Mouse (Mus musculus): ENCODE measurements around the gene Hmces. TPM values are rescaled to one million over a fixed set of nuclear protein-coding genes. Genes with fewer than 3 reads are reported as not detected.

Gene Hmces
- polyA plus RNA-seq (2015; fragmentation: Nextera tagmentation; extraction: Ambion mirVana) = 14.9 and 17.5 TPM in 2 replicates

DNA sequence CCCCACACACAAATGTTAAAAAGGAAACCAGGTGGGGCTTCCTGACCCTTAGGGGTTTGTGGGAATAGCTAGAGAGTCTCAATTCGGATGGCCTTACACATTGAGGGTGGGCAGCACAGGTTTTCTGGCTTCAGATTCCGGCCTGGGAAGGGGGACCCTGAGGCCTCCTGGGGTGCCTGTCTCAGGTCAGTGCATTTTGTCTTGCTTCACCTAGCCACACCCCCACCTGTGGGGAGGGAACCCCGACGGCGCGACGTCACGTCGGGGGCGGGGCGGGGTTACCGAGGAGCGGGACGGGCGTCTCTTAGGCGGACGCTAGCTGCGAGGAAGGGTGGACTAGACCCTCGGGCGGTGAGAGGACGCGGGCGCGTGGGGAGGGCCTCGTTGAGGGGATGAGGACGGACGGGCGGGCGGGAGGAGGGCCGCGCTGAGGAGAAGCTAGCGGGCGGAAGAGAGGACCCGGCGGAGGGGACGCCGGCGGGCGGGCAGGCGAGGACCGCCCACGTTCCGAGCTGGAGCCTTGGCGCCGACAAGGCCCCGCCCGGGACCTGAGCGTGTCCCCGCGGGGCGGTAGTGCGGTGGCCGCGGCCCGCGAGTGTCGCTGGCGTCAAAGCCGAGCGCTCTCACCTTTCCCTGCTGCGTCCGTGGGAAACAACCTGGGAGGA, at the start of gene Hmces:
Gene Hmces (plus strand): TSS at position 275 of the 665 bp plus-strand sequence.
- Histone ChIP-seq H3K4me3 (ENCODE audit: low read depth, low read length) (peak within 1 kb of the TSS; percentile 92), H3K36me3 (ENCODE audit: control insufficient read depth, insufficient read depth) (peaks cover 35% of the 10 kb centered on the region), H3K4me1 (ENCODE audit: control insufficient read depth, low read depth, low read length) (peaks cover 14% of the 10 kb centered on the region), H3K9ac (ENCODE audit: low read depth, low read length) (peak within 1 kb of the TSS; percentile 93), H3K27ac (ENCODE audit: low read length) (peak within 1 kb of the TSS; percentile 84), H3K27me3 (ENCODE audit: control insufficient read depth, insufficient read depth, low read depth, low read length) (no peaks in the 10 kb centered on the region), H3K9me3 (replicated peaks; ENCODE audit: control insufficient read depth, low read length) (no peaks in the 10 kb centered on the region), H3K4me2 (ENCODE audit: low read depth, low read length) (peak within 1 kb of the TSS; percentile 99)
- WGBS (ENCODE audit: insufficient replicate concordance) = 2% methylated on average over 62 of the region's 62 CpGs
- ATAC-seq (ENCODE audit: low read depth) = peak; percentile 91

GRCm38 (mm10) chr6:87866211-87866610, 47.5 kb upstream of the Hmces start:
- no peak overlapping the region for H3K4me3 ChIP-seq (ENCODE audit: low read depth, low read length)
- 71% methylated on average over 6 of the region's 6 CpGs for WGBS (ENCODE audit: insufficient replicate concordance)
- H3K36me3 ChIP-seq (ENCODE audit: control insufficient read depth, insufficient read depth) = no peaks in the 10 kb centered on the region
- no peak overlapping the region for H3K4me2 ChIP-seq (ENCODE audit: low read depth, low read length)
- ATAC-seq (ENCODE audit: low read depth) = peak; percentile 49; the same call in 1 of the 2 replicates
- H3K27me3 ChIP-seq (ENCODE audit: control insufficient read depth, insufficient read depth, low read depth, low read length) = no peaks in the 10 kb centered on the region
- H3K27ac ChIP-seq (ENCODE audit: low read length) = peak overlapping the region; percentile 3; the same call in 1 of the 2 replicates
- no peaks in the 10 kb centered on the region for H3K9me3 ChIP-seq (replicated peaks; ENCODE audit: control insufficient read depth, low read length)
- H3K4me1 ChIP-seq (ENCODE audit: control insufficient read depth, low read depth, low read length) = peaks cover 38% of the 10 kb centered on the region
- H3K9ac ChIP-seq (ENCODE audit: low read depth, low read length) = no peak overlapping the region

DNA sequence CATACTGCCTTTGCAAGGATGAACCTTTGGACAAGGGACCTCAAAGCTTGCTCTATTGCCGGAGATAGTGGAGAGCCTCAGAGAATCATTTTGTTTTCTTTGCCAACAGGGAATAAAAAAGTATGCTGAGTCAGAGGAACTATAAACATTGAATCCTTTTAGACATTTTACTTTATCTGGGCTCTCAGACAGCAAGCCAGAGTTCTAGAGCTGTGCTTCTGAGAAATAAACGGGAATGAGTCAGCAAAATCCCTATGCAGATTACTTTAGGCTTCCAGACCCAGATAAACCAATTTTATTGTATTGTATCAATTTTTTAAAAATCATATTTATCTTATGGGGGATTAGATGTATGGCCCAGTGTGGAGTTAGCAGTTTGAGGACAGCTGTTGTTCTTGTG, 46.5 kb upstream of the Hmces start:
- H3K9me3 ChIP-seq (replicated peaks; ENCODE audit: control insufficient read depth, low read length) = no peaks in the 10 kb centered on the region
- ATAC-seq (ENCODE audit: low read depth) = peak; percentile 20; the same call in 1 of the 2 replicates
- H3K4me2 ChIP-seq (ENCODE audit: low read depth, low read length) = no peak overlapping the region
- H3K4me1 ChIP-seq (ENCODE audit: control insufficient read depth, low read depth, low read length) = peaks cover 38% of the 10 kb centered on the region
- H3K4me3 ChIP-seq (ENCODE audit: low read depth, low read length) = no peak overlapping the region
- H3K36me3 ChIP-seq (ENCODE audit: control insufficient read depth, insufficient read depth) = no peaks in the 10 kb centered on the region
- H3K9ac ChIP-seq (ENCODE audit: low read depth, low read length) = no peak overlapping the region
- H3K27me3 ChIP-seq (ENCODE audit: control insufficient read depth, insufficient read depth, low read depth, low read length) = no peaks in the 10 kb centered on the region
- H3K27ac ChIP-seq (ENCODE audit: low read length) = peak overlapping the region; percentile 61
- WGBS (ENCODE audit: insufficient replicate concordance) = 19% methylated on average over 2 of the region's 2 CpGs

DNA sequence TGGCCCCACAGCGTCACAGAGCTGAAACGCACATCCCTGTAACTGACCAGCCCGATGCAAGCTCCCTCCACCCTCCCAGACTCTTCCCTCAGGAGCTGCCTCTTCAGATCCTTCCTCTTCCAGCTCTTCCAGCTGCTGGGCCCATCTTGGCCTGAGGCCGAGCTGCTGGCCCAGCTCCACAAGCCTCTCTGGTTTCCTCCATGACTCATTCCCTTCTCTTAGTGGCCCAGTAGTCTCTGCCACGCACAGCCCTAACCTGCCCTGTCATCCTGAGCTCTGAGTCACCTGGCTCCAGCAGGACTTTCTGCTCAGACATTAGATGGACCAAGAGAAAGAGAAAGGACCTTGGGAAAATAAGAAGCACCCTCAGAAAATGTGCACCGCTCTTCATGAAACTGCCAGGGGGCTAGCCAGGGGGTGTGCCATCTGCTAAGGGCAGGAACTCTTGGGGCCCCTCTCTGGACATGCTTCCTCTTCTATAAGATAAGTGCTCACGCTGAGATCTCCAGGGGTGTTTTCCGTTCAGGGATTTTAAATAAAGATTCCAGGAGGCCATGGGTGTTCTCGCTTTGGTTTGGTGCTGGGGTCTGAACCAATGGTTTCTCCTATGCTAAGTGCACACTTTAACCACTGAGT, 44.7 kb upstream of the Hmces start:
- no peaks in the 10 kb centered on the region for H3K9me3 ChIP-seq (replicated peaks; ENCODE audit: control insufficient read depth, low read length)
- peak; percentile 37; the same call in 1 of the 2 replicates for ATAC-seq (ENCODE audit: low read depth)
- H3K27me3 ChIP-seq (ENCODE audit: control insufficient read depth, insufficient read depth, low read depth, low read length) = no peaks in the 10 kb centered on the region
- 41% methylated on average over 9 of the region's 9 CpGs for WGBS (ENCODE audit: insufficient replicate concordance)
- peak overlapping the region; percentile 24; the same call in 1 of the 2 replicates for H3K27ac ChIP-seq (ENCODE audit: low read length)
- no peak overlapping the region for H3K9ac ChIP-seq (ENCODE audit: low read depth, low read length)
- no peak overlapping the region for H3K4me2 ChIP-seq (ENCODE audit: low read depth, low read length)
- H3K4me1 ChIP-seq (ENCODE audit: control insufficient read depth, low read depth, low read length) = peaks cover 38% of the 10 kb centered on the region
- H3K4me3 ChIP-seq (ENCODE audit: low read depth, low read length) = no peak overlapping the region
- no peaks in the 10 kb centered on the region for H3K36me3 ChIP-seq (ENCODE audit: control insufficient read depth, insufficient read depth)

DNA sequence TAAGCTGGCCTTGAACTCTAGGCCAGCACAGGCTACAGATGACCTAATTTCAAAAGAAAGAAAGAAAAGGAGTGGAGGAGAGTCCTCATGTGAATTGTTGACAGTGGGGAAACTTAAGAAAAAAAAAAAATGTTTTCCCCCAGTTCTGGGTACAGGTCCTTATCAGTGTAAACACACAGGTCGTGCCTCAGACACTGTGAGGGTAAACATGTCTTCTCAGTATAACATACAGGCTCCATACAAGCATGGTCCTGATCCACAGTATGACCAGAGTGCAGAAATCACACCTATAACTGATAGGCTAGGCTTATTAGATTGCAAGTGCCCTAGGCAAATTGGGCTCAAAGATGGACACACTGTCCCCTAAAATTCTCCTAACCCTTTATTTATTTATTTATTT, 43.3 kb upstream of the Hmces start:
- WGBS (ENCODE audit: insufficient replicate concordance) = 8% methylated on average over 1 of the region's 1 CpGs
- Histone ChIP-seq H3K4me2 (ENCODE audit: low read depth, low read length) (no peak overlapping the region), H3K4me1 (ENCODE audit: control insufficient read depth, low read depth, low read length) (peaks cover 38% of the 10 kb centered on the region), H3K4me3 (ENCODE audit: low read depth, low read length) (no peak overlapping the region), H3K9ac (ENCODE audit: low read depth, low read length) (no peak overlapping the region), H3K9me3 (replicated peaks; ENCODE audit: control insufficient read depth, low read length) (no peaks in the 10 kb centered on the region), H3K27ac (ENCODE audit: low read length) (no peak overlapping the region), H3K27me3 (ENCODE audit: control insufficient read depth, insufficient read depth, low read depth, low read length) (no peaks in the 10 kb centered on the region), H3K36me3 (ENCODE audit: control insufficient read depth, insufficient read depth) (no peaks in the 10 kb centered on the region)
- peak; percentile 72 for ATAC-seq (ENCODE audit: low read depth)

DNA sequence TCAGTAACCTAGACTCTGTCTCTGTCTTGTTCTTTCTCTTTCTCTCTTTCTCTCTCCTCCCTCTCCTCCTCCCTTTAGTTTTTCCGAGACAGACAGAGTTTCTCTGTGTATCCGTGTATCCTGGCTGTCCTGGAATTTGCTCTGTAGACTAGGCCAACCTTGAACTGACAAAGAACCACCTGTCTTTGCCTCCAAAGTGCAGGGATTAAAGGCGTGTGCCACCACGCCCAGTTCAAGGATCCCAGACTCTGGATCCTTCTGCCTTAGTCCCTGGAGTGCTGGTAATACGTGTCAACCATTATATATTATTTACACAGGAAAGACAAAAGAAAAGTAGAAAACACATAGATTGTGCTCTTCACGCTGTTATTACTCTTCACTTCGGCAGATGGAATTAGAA, 42.5 kb upstream of the Hmces start:
- no peak overlapping the region for H3K4me3 ChIP-seq (ENCODE audit: low read depth, low read length)
- no peak overlapping the region for H3K9ac ChIP-seq (ENCODE audit: low read depth, low read length)
- no peak overlapping the region for H3K27ac ChIP-seq (ENCODE audit: low read length)
- WGBS (ENCODE audit: insufficient replicate concordance) = 72% methylated on average over 7 of the region's 7 CpGs
- no peaks in the 10 kb centered on the region for H3K9me3 ChIP-seq (replicated peaks; ENCODE audit: control insufficient read depth, low read length)
- H3K27me3 ChIP-seq (ENCODE audit: control insufficient read depth, insufficient read depth, low read depth, low read length) = no peaks in the 10 kb centered on the region
- no peak overlapping the region for H3K4me2 ChIP-seq (ENCODE audit: low read depth, low read length)
- H3K4me1 ChIP-seq (ENCODE audit: control insufficient read depth, low read depth, low read length) = peaks cover 40% of the 10 kb centered on the region
- no peak for ATAC-seq (ENCODE audit: low read depth)
- H3K36me3 ChIP-seq (ENCODE audit: control insufficient read depth, insufficient read depth) = no peaks in the 10 kb centered on the region

DNA sequence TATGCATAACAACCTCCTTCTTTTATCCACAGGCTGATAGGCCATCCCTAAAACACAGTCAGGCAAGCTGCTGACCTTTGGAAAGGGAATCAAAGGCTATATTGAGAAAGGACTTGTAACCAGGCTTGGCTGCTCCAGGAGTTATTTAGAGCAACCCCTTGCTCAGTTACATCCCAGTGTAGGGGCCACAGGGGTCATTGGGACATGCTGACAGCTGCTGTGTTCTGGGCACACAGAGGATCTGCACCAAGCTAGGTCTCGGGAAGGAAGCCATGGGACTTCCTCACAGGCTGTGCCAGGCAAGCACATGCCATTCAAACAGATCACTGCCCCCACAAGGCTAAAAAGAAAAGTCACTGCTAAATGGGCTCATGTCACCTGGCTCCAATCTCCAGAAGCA, 40.6 kb upstream of the Hmces start:
- no peak overlapping the region for H3K4me2 ChIP-seq (ENCODE audit: low read depth, low read length)
- H3K4me1 ChIP-seq (ENCODE audit: control insufficient read depth, low read depth, low read length) = peaks cover 28% of the 10 kb centered on the region
- peak; percentile 68 for ATAC-seq (ENCODE audit: low read depth)
- H3K27me3 ChIP-seq (ENCODE audit: control insufficient read depth, insufficient read depth, low read depth, low read length) = no peaks in the 10 kb centered on the region
- no peaks in the 10 kb centered on the region for H3K36me3 ChIP-seq (ENCODE audit: control insufficient read depth, insufficient read depth)
- H3K27ac ChIP-seq (ENCODE audit: low read length) = peak overlapping the region; percentile 4; the same call in 1 of the 2 replicates
- WGBS (ENCODE audit: insufficient replicate concordance) = 32% methylated on average over 1 of the region's 1 CpGs
- no peak overlapping the region for H3K4me3 ChIP-seq (ENCODE audit: low read depth, low read length)
- no peak overlapping the region for H3K9ac ChIP-seq (ENCODE audit: low read depth, low read length)
- H3K9me3 ChIP-seq (replicated peaks; ENCODE audit: control insufficient read depth, low read length) = no peaks in the 10 kb centered on the region

- 61% methylated on average over 2 of the region's 2 CpGs for WGBS (ENCODE audit: insufficient replicate concordance)
- no peak for ATAC-seq (ENCODE audit: low read depth)
- no peaks in the 10 kb centered on the region for H3K9me3 ChIP-seq (replicated peaks; ENCODE audit: control insufficient read depth, low read length)
- H3K4me1 ChIP-seq (ENCODE audit: control insufficient read depth, low read depth, low read length) = peaks cover 20% of the 10 kb centered on the region
- H3K4me2 ChIP-seq (ENCODE audit: low read depth, low read length) = no peak overlapping the region
- H3K4me3 ChIP-seq (ENCODE audit: low read depth, low read length) = no peak overlapping the region
- no peaks in the 10 kb centered on the region for H3K36me3 ChIP-seq (ENCODE audit: control insufficient read depth, insufficient read depth)
- H3K27ac ChIP-seq (ENCODE audit: low read length) = no peak overlapping the region
- no peak overlapping the region for H3K9ac ChIP-seq (ENCODE audit: low read depth, low read length)
- no peaks in the 10 kb centered on the region for H3K27me3 ChIP-seq (ENCODE audit: control insufficient read depth, insufficient read depth, low read depth, low read length)
These were observed 39.8 kb upstream of the Hmces start for GRCm38 (mm10) chr6:87873963-87874362.

DNA sequence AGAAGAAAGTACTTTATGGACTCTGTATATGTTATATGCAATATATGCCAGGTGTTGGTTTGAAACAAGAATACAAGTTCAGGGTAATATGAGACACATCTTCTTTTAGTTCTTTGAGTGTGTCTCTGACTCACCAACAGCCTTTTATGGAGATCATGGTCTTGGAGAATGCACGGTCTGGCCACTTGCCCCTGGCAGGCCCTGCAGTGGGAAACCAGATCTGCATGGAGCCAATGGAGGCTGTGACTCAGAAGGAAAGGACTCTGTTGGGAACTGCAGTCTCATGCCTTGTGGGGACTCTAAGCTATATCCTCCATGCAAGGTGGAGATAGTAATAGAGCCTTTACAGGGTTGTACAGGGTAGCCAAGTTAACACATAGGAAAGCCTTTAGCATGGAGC, 38.7 kb upstream of the Hmces start:
- peaks cover 16% of the 10 kb centered on the region for H3K4me1 ChIP-seq (ENCODE audit: control insufficient read depth, low read depth, low read length)
- H3K36me3 ChIP-seq (ENCODE audit: control insufficient read depth, insufficient read depth) = no peaks in the 10 kb centered on the region
- ATAC-seq (ENCODE audit: low read depth) = no peak
- WGBS (ENCODE audit: insufficient replicate concordance) = 66% methylated on average over 1 of the region's 1 CpGs
- no peaks in the 10 kb centered on the region for H3K27me3 ChIP-seq (ENCODE audit: control insufficient read depth, insufficient read depth, low read depth, low read length)
- no peak overlapping the region for H3K27ac ChIP-seq (ENCODE audit: low read length)
- H3K4me2 ChIP-seq (ENCODE audit: low read depth, low read length) = no peak overlapping the region
- H3K9ac ChIP-seq (ENCODE audit: low read depth, low read length) = no peak overlapping the region
- no peaks in the 10 kb centered on the region for H3K9me3 ChIP-seq (replicated peaks; ENCODE audit: control insufficient read depth, low read length)
- no peak overlapping the region for H3K4me3 ChIP-seq (ENCODE audit: low read depth, low read length)

All from liver, embryonic 16.5 days (tissue).